Mouse (Mus musculus) bone marrow macrophage, adult 2 months (primary cell): ENCODE data around the gene Ulk4.

ENCODE experiments used
- CTCF ChIP-seq: IDR thresholded peaks from 2 replicates; pipeline ENCODE4 v1.5.1; 2012; ENCODE audit warnings: low read depth, mild to moderate bottlenecking, low read length, moderate library complexity
- POLR2A ChIP-seq: IDR thresholded peaks from 2 replicates; pipeline ENCODE4 v1.6.1; 2012; ENCODE audit warnings: mild to moderate bottlenecking, low read depth, low read length, borderline replicate concordance

DNA sequence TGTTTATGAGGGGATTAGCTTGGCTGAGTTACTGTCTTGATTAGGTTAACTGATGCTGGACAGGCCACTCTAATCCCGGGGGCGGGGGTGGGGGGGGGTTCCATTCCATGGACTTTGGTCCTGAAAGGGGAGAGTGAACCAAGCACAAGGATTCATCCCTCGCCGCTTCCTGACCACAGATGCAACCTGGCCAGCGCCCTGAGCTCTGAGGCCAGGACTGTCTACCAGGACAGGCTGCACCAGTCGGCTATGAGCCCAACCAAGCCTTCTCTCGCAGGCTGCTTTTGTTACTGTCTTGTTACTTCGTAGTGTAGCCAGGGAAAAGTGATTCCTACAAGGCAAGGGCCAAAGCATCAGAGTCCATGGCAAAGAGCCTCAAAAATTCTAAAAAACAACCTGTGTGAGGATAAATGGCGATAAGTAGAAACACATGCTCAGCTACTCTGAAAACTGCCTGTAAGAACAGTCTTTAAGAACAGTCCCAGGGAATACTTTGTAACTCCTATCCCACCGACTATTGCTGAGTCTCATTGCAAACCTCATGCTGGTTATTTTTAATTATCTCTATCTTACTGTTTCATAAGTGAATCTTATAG lies 211.5 kb downstream of the Ulk4 start:
- no peak for TF ChIP-seq CTCF
- TF ChIP-seq POLR2A: no peak
